In genomic region chr1:133832781-133833180, GRCm38 (mm10) we compare ENCODE assay signal across 11 mouse cellular contexts.
"Had no signal": no experiment of that assay in that cellular context is flagged by ENCODE, and none has a peak within 500 bp of the region (broad histone marks: within the 10 kb centered on the region; RNA-seq: fewer than 3 reads in every experiment).

No protein-coding gene starts in this region.

- H3K9ac ChIP-seq: limb, embryonic 13.5 days had no signal

- H3K36me3 ChIP-seq: limb, embryonic 13.5 days had no signal

- H3K27me3 ChIP-seq: limb, embryonic 13.5 days had no signal

- H3K9me3 ChIP-seq: limb, embryonic 13.5 days had no signal

- H3K27ac ChIP-seq: limb, embryonic 13.5 days had no signal

- H3K4me2 ChIP-seq: limb, embryonic 13.5 days; liver, embryonic 11.5 days; midbrain, embryonic 11.5 days had no signal

- H3K4me3 ChIP-seq: limb, embryonic 13.5 days had no signal

- ATAC-seq: midbrain, embryonic 16.5 days had no signal

- DNase-seq: kidney, adult 11 months; kidney, adult 9 months; kidney, postnatal 10 days; left cerebral cortex, postnatal 4 days; lung, adult 2 months; lung, postnatal 4 days; right cerebral cortex, postnatal 14 days had no signal
